Mouse (Mus musculus) MEL (cell line): ENCODE results near the gene Klrk1. TPM values are rescaled to one million over a fixed set of nuclear protein-coding genes. Genes with fewer than 3 reads are reported as not detected.
"Not testable (repeated sequence)": the region's sequence is repeated elsewhere in the genome, so short reads cannot be mapped to it uniquely, and the experiment has no call there.

Source experiments
- DNase-seq: peaks from one replicate; pipeline ENCODE4 v3.0.0; 2011; ENCODE audit warnings: low read depth, low spot score
- H3K27ac ChIP-seq: 2 replicates; pipeline ENCODE4 v1.5.1; 2012; ENCODE audit warnings: low read depth, mild to moderate bottlenecking, control low read depth, low read length, moderate library complexity; ENCODE audit not compliant: control insufficient read depth
- H3K27me3 ChIP-seq, 2 experiments: fragments of 150-350 bp in 1 of 2; sonication (generic) in 1 of 2; 2 replicates each; pipeline ENCODE4 v1.6.1; 2012; ENCODE audit warnings: low read length in 2 of 2, mild to moderate bottlenecking in 2 of 2, improper control_type of control experiment in 1 of 2, moderate library complexity in 1 of 2; ENCODE audit not compliant: insufficient read depth in 2 of 2, control insufficient read depth in 1 of 2
- H3K36me3 ChIP-seq, 2 experiments: 2 replicates each; pipeline ENCODE4 v1.6.1; 2012 to 2014; ENCODE audit warnings: low read length in 2 of 2, improper control_type of control experiment in 1 of 2, inconsistent platforms in 1 of 2, mild to moderate bottlenecking in 1 of 2; ENCODE audit not compliant: insufficient read depth in 2 of 2, control insufficient read depth in 1 of 2
- H3K4me1 ChIP-seq, 2 experiments: fragments of 150-350 bp in 1 of 2; sonication (generic) in 1 of 2; 2 replicates each; pipeline ENCODE4 v1.6.1; 2012; ENCODE audit warnings: low read length in 2 of 2, improper control_type of control experiment in 1 of 2, mild to moderate bottlenecking in 1 of 2; ENCODE audit not compliant: insufficient read depth in 2 of 2, control insufficient read depth in 1 of 2
- H3K4me3 ChIP-seq, 2 experiments: fragments of 150-350 bp in 1 of 2; sonication (generic) in 1 of 2; 2 replicates each; pipeline ENCODE4 v1.5.1; 2012; ENCODE audit warnings: low read depth in 2 of 2, low read length in 2 of 2, mild to moderate bottlenecking in 2 of 2, moderate library complexity in 2 of 2, control low read depth in 1 of 2, improper control_type of control experiment in 1 of 2; ENCODE audit not compliant: control insufficient read depth in 1 of 2, insufficient read depth in 1 of 2
- H3K79me2 ChIP-seq: 2 replicates; pipeline ENCODE4 v1.6.1; 2012; ENCODE audit warnings: mild to moderate bottlenecking, low read length, moderate library complexity; ENCODE audit not compliant: control insufficient read depth, poor library complexity, insufficient read depth
- H3K9ac ChIP-seq: 2 replicates; pipeline ENCODE4 v1.6.1; 2012; ENCODE audit warnings: low read depth, mild to moderate bottlenecking, control low read depth, low read length, moderate library complexity; ENCODE audit not compliant: control insufficient read depth, poor library complexity, severe bottlenecking
- H3K9me3 ChIP-seq: fragments of 150-350 bp; sonication (generic); replicated peaks from 2 replicates; pipeline ENCODE4 v1.6.1; 2012; ENCODE audit warnings: mild to moderate bottlenecking, low read length, improper control_type of control experiment, moderate library complexity; ENCODE audit not compliant: insufficient read depth
- CHD2 ChIP-seq: IDR thresholded peaks from 2 replicates; pipeline ENCODE4 v1.6.1; 2011; ENCODE audit warnings: low read length, improper control_type of control experiment
- CTCF ChIP-seq, 3 experiments: IDR thresholded peaks in 2 of 3; conservative IDR thresholded peaks in 1 of 3; 2 replicates each; pipeline ENCODE4 v1.5.1; 2011 to 2012; ENCODE audit warnings: low read length in 3 of 3, low read depth in 2 of 3, mild to moderate bottlenecking in 2 of 3, improper control_type of control experiment in 1 of 3, inconsistent platforms in 1 of 3, mixed read lengths in 1 of 3, moderate library complexity in 1 of 3; ENCODE audit not compliant: control insufficient read depth in 1 of 3, insufficient read depth in 1 of 3, poor library complexity in 1 of 3, severe bottlenecking in 1 of 3
- EP300 ChIP-seq, 2 experiments: IDR thresholded peaks; 2 replicates each; pipeline ENCODE4 v1.6.1; 2011; ENCODE audit warnings: improper control_type of control experiment in 2 of 2, low read length in 2 of 2, low read depth in 1 of 2, mild to moderate bottlenecking in 1 of 2
- GABPA ChIP-seq: IDR thresholded peaks from 2 replicates; pipeline ENCODE4 v1.6.1; 2012; ENCODE audit warnings: low read depth, mild to moderate bottlenecking, inconsistent platforms, low read length, improper control_type of control experiment, moderate library complexity
- HCFC1 ChIP-seq: IDR thresholded peaks from 2 replicates; pipeline ENCODE4 v1.6.1; 2012; ENCODE audit warnings: low read depth, mild to moderate bottlenecking, inconsistent platforms, low read length, improper control_type of control experiment, moderate library complexity
- KAT2A ChIP-seq: conservative IDR thresholded peaks from 2 replicates; pipeline ENCODE4 v1.6.1; 2012; ENCODE audit warnings: low read depth, low read length, improper control_type of control experiment, inconsistent platforms
- MAFK ChIP-seq: IDR thresholded peaks from 2 replicates; pipeline ENCODE4 v1.6.1; 2011; ENCODE audit warnings: low read depth, mild to moderate bottlenecking, low read length, improper control_type of control experiment, borderline replicate concordance
- MAZ ChIP-seq: IDR thresholded peaks from 2 replicates; pipeline ENCODE4 v1.6.1; 2012; ENCODE audit warnings: low read depth, mild to moderate bottlenecking, inconsistent platforms, low read length, improper control_type of control experiment
- MEF2A ChIP-seq: IDR thresholded peaks from 2 replicates; pipeline ENCODE4 v1.6.1; 2014; ENCODE audit warnings: low read depth, mild to moderate bottlenecking, inconsistent platforms, low read length, improper control_type of control experiment; ENCODE audit not compliant: poor library complexity, insufficient replicate concordance, severe bottlenecking; ENCODE audit errors: extremely low read depth
- MYB ChIP-seq: IDR thresholded peaks from 2 replicates; pipeline ENCODE4 v1.6.1; 2011; ENCODE audit warnings: mild to moderate bottlenecking, low read depth, low read length, improper control_type of control experiment
- NELFE ChIP-seq: IDR thresholded peaks from 2 replicates; pipeline ENCODE4 v1.6.1; 2011; ENCODE audit warnings: low read depth, low read length, improper control_type of control experiment
- NRF1 ChIP-seq: IDR thresholded peaks from 2 replicates; pipeline ENCODE4 v1.6.1; 2014; ENCODE audit warnings: low read depth, mild to moderate bottlenecking, inconsistent platforms, low read length, improper control_type of control experiment, moderate library complexity; ENCODE audit not compliant: poor library complexity, insufficient read depth, severe bottlenecking
- POLR2AphosphoS2 ChIP-seq: IDR thresholded peaks from 2 replicates; pipeline ENCODE4 v1.6.1; 2011; ENCODE audit warnings: low read length, improper control_type of control experiment
- POLR2AphosphoS5 ChIP-seq: IDR thresholded peaks from 2 replicates; pipeline ENCODE4 v1.6.1; 2012; ENCODE audit warnings: low read depth, borderline replicate concordance, mild to moderate bottlenecking, inconsistent platforms, low read length, moderate library complexity, mixed read lengths
- SIN3A ChIP-seq: IDR thresholded peaks from 2 replicates; pipeline ENCODE4 v1.6.1; 2012; ENCODE audit warnings: low read length, improper control_type of control experiment, inconsistent platforms
- TBP ChIP-seq: IDR thresholded peaks from 2 replicates; pipeline ENCODE4 v1.8.0; 2011; ENCODE audit warnings: low read depth, low read length, improper control_type of control experiment
- UBTF ChIP-seq: IDR thresholded peaks from 2 replicates; pipeline ENCODE4 v1.6.1; 2012; ENCODE audit warnings: low read depth, mild to moderate bottlenecking, inconsistent platforms, low read length, improper control_type of control experiment, moderate library complexity, borderline replicate concordance; ENCODE audit not compliant: insufficient read depth
- USF1 ChIP-seq: IDR thresholded peaks from 2 replicates; pipeline ENCODE4 v1.6.1; 2014; ENCODE audit warnings: low read depth, mild to moderate bottlenecking, inconsistent platforms, low read length, improper control_type of control experiment, moderate library complexity
- polyA plus RNA-seq, 2 experiments: library from polyadenylated mRNA; stranded (reverse) in 1 of 2; unstranded in 1 of 2; fragments of >175 nt in 1 of 2; fragments of >200 nt in 1 of 2; gene quantifications; 2 replicates each; pipeline versions ENCODE4 v1.2.1 to v1.2.4; 2012; ENCODE audit warnings: low replicate concordance in 2 of 2, low read depth in 1 of 2; ENCODE audit not compliant: insufficient read length in 2 of 2, insufficient read depth in 1 of 2, missing spikeins in 1 of 2
- total RNA-seq: library from RNA; depleted of rRNA; stranded (reverse); fragments of 300-350 nt; gene quantifications from 2 replicates; pipeline ENCODE4 v1.2.3, GENCODE M21; 2012

Gene Klrk1
- total and polyA plus RNA-seq, 3 experiments, result not detected

DNA sequence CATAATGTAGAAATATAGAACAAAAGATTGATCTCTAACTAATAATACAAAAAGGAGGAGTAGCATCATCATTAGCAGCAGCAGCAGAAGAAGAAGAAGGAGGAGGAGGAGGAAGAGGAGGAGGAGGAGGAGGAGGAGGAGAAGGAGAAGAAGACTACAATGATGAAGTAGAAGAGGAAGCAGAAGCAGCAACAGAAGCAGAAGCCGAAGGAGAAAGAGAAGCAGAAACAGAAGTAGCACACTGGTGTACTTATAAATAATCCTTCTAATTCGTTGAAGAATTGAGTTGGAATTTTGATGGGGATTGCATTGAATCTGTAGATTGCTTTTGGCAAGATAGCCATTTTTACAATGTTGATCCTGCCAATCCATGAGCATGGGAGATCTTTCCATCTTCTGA, 7.4 kb upstream of the Klrk1 start:
- not testable (repeated sequence) for H3K27me3 ChIP-seq

DNA sequence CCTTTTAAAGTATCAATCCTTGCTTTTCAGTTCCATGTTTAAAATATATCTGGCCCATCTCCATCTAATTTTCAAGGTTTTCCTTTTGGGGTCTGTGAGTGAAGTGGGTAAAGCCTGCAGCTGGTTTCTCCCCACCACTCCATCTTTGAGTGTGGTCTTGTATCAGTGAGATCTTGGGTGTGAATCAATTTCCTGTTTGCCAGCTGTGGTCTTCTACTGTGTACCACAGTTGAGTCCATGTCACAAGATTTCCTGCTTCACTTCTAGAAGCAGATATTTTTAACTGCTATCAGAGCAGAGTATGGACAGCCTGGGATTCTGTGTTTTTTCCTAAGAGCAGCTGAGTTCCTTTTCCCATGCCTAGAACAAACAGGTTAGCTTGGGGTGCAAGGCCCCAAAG, 15.3 kb downstream of the Klrk1 start:
- Histone ChIP-seq H3K9ac (no peak overlapping the region), H3K36me3 (no peaks in the 10 kb centered on the region), H3K79me2 (no peaks in the 10 kb centered on the region), H3K27ac (no peak overlapping the region), H3K4me3 (no peak overlapping the region), H3K4me1 (no peaks in the 10 kb centered on the region), H3K27me3 (no peaks in the 10 kb centered on the region), H3K9me3 (no peaks in the 10 kb centered on the region)
- TF ChIP-seq MAFK (no peak), NRF1 (no peak), USF1 (no peak), HCFC1 (no peak), GABPA (no peak), CTCF (IDR thresholded peaks at IDR 0.05 in 2 of 3, conservative IDR thresholded peaks at IDR 0.05 in 1 of 3; ENCODE audit: control insufficient read depth in 1 of 3, insufficient read depth in 1 of 3, low read depth in 2 of 3, low read length in 3 of 3, poor library complexity in 1 of 3, severe bottlenecking in 1 of 3) (no peak), EP300 (IDR thresholded peaks at IDR 0.05; ENCODE audit: low read depth in 1 of 2, low read length in 2 of 2) (no peak), SIN3A (no peak), KAT2A (no peak), CHD2 (no peak), POLR2AphosphoS5 (no peak), MAZ (no peak), UBTF (no peak), MYB (no peak), POLR2AphosphoS2 (no peak), MEF2A (no peak), NELFE (no peak)
- DNase-seq, result no peak

More for the DNA sequence above, 7.4 kb upstream of the Klrk1 start:
- H3K4me1 ChIP-seq, DNase-seq, H3K79me2 ChIP-seq, H3K9ac ChIP-seq, H3K9me3 ChIP-seq, H3K27ac ChIP-seq, H3K36me3 ChIP-seq, H3K4me3 ChIP-seq: not testable (repeated sequence)

DNA sequence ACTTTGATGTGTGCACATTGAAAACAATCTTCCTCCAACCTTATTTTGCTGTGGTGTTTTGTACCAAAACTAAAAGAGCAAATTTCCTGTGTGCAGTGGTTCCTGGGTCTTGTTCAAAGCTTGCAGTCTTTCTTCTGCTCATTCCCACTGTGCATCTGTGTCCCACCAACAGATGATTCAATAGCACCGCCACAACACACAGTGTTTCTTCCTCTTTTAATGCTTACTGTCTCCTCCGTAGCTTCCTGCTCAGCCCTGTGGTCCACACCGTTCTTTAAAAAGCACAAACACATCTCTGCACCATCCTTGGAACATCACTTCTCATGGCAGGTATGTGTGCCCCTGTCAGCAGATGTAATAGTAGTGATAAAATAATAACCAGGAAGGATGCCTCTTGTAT, 32.2 kb downstream of the Klrk1 start, which contains the start of gene Klrd1:
Klrd1 (plus strand) TSS at position 275 of the 400 bp plus-strand sequence.
- Histone ChIP-seq H3K27ac (no peak within 1 kb of the TSS), H3K4me1 (no peaks in the 10 kb centered on the region), H3K9ac (no peak within 1 kb of the TSS), H3K79me2 (no peaks in the 10 kb centered on the region), H3K9me3 (no peaks in the 10 kb centered on the region), H3K4me3 (no peak within 1 kb of the TSS), H3K36me3 (no peaks in the 10 kb centered on the region), H3K27me3 (no peaks in the 10 kb centered on the region)
- TF ChIP-seq TBP, result no peak
- no peak for DNase-seq
